Mouse (Mus musculus) retina, adult 2 months (tissue): ENCODE measurements at regions not wholly inside any gene's neighbourhood (a gene's known extent, or its start where the extent isn't known, plus 50 kb on each side); places are given as distances from the start of the nearest gene placed in this dataset.

Source experiments
- DNase-seq: peaks from one replicate; pipeline ENCODE4 v3.0.0-alpha.2; 2012; ENCODE audit warnings: low read depth, low spot score

DNA sequence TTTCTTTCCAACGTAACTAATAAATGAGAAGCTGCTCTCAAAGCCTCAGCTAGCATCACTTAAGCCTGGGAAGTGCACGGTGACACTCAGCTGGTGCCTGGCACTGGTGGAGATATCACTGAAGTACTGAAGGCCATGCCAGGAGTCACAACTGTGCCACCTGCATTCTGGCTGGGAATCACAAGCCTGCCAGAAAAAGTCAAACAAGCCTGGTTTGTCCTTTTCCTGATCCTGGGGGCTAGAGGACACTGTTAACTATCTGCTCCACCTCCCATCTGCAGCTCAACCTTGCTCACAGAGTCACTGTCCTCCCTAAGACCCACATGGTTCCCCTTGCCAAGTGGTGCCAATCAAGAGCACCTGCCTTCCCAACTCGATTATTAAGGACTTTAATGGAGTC lies 135.2 kb upstream of the Car8 start:
- no peak for DNase-seq

DNA sequence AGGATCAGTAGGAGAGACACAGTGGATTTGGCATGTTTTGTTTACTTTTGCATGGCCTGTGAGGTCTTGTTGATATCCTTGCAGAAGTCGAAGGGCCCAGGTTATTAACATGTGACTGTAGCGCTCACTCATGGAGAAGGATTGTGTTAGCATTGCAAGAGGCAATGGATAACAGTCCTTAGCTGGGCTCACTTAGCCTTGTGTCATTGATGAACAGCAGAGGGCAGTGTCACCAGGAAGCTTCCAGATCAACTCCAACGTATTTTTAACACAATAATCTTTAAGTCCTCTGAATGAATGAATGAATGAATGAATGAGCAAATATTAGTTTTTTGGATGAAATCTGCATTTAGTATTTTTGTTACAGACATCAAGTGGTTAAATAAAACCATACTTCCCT lies 133.2 kb upstream of the Car8 start:
- DNase-seq = no peak

DNA sequence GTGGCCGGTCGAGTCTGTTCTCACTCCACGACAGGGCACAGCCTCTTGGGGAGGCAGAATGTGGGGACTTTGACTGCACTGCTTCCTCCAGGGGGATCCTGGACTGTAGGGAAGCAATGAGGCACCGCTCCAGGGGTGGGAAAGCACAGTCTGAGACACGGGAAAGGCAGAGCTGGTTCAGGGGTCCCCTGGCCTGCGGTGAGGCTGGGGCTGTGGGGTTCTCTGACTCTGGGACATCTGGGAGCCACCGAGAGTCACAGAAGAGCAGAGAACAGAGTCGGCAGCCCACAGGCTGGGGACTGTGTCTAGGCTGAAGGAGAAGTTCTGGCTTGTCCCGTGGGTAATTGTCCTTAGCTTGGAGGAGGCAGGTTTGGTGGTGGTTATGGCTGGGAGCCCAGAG lies 131.9 kb upstream of the Car8 start:
- DNase-seq = no peak

DNA sequence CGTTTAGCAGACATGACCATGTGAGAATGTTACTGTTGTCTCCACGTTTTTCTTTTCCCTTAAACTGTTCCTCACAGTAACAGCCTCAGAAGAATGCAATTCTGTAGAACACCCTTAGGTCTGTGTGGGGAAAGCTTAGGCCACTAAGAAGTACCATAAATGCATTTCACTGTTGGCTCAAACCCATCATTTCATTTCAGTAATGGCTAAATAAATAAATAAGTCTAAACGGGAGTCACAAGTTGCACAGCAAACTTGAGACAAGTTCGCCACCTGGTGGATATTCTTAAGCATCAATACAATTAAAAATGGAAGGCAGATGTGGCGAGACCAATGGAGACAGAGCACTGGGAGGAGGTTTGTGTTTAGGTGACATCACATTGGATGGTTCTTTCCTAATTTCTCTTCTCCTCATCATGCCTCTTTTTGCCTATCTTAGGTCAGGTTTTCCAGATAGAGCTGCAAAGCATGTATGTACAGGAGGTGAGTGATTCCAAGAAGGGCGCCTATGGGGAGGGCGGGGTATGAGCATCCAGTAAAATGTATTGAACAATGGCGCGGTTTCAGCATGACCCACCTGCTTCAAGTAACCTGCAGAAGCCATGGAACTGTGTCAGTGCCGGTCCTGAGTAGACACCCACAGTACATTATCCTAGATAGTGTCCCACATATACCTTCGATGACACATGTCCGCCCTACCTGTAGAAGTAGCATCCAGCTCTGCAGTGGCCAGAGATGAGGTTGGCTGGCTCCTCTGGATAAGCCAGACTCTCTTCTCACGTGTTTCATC lies 128.8 kb upstream of the Car8 start:
- DNase-seq = peak; percentile 45

DNA sequence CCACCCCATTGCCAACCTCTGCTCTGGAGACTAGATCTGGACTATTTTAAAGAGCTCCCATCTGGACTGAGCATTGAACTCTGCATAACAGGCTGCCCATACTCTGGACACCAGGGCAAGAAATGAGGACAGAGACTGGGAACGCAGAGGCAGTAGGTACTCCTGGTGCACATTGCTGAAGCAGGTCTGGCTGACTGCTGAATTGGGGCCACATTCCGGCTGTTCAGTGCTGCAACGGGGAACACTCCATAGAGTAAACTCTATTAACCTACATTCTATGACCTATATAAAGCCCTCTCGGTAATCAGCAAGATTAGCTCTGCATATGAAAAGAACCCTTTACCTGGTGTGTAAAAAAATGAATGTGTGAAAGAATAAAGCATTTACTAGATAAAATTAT lies 128.1 kb upstream of the Car8 start:
- no peak for DNase-seq

DNA sequence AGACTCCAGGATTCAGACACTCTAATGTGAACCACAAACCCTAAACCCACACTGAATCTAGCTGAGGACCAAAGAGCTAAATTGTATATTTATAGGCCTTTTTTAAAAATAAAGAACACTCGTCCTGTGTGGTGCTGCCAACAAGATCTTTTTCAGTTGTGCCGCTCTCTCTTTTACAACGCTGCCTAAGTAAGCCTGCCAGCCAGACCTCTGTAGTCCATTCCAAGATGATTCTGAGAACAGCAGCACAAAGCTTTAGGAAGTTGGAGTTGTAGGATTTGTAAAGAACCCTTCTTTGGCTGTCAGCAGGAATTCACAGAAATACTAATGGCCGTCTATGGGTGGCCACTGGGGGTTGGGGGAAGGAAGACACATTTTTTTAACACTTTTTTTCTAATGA lies 123.6 kb upstream of the Car8 start:
- DNase-seq = no peak

DNA sequence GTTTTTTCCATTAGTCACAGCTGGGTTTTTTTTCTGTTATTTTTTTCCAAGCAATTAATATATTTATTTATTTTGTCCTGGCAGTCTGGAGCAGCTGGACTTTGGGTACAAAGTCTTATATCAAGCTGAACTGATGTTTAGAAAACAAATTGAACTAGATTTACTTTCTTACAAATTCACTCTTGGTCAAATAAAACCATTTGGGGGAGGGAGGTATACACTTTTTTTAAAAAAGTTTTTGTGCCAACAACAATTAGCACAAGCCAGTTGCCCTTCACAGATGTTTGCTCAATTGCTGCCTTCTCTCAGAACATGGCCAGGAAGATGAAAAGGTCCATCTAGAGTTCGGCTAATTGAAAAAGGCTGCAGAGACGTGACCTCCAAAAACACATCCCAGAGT lies 123.1 kb upstream of the Car8 start:
- DNase-seq = no peak

DNA sequence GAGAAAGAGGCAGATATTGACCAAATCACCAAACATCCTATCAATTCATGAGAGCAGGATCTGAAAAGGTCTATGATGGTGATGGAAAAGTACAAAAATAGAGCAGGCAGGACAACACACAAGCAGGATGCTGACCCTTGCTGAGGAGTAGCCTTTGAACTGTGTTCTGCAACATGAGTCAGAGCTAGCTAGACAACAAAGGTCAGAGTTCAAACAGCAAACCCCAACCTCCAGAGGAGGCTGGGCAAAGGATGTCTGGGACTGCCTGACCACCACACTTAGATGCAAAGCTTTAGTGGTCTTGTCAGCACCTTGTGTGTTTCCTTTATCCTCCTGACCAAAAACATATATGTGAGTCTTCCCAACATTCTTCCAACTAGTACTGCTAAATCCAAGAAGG lies 122.5 kb upstream of the Car8 start:
- DNase-seq = no peak

DNA sequence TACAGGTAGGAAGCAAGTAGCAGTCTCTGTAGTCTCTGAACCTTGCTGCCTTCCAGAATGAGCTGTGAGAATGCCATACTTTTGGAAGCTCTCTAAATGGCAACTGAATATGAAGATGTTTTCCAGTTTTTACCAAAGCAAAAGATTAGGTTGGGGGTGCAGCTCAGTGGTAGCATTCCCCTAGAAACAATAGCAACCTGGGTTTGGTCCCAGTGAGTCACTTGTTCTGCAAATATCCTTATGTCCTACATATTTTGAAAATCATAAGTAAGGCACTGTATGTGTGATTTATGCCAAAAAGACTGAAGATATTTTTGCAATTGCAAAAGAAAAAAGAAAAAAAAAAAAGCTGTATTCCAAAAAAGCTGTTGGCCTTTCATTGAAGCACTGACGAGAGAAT lies 118.6 kb upstream of the Car8 start:
- DNase-seq = no peak

DNA sequence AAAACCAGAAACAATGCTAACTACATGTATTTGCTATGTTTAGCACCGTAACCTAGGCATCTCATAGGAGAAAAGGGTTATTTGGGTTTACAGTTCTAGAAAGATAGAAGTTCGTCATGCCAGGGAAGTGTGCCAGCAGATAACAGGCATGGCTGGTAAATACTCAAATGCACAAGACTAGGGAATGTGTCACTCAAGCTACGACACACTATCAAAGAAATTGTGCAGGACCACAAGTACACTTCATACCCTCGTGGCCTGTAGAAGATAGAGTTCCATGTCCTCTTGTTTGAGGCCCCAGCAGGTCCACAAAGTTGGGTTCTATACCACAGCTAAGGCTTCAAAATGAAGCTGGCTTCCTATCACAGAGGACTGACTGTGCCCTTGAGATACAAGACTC lies 103.1 kb upstream of the Car8 start:
- DNase-seq = no peak

DNA sequence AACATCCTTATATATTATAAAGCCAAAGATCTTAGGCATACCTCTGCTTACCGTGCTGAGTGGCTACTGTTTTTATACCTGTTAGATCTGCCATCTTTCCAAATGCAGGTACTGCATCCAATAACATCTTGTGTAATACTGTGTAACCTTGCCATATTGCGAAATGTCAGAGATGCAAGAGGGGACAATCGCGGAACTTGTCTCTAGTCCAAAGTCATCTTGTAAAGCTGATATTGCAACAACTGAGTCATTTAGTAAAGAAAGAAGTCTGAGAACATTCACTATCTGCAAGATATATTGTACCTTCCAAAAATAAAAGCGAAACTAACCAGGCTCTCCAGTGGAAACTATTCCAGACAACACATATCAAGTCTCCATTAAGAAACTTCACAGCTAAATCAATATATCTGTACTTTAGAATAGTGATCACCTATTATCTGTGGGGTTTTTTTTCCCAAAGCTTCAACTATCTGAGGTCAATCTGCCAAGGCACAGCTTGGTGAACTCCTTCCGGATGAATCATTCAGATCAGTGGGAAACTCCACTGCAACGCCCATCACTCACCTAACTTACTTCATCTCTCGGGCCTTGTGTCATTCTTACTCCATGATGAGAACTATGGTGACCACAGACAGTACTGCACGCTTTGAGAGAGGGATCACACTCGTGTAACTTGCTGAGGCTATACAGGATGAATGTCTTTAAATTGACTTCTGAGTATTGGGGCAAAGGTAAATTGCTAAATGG lies 70.6 kb upstream of the Car8 start:
- no peak for DNase-seq

DNA sequence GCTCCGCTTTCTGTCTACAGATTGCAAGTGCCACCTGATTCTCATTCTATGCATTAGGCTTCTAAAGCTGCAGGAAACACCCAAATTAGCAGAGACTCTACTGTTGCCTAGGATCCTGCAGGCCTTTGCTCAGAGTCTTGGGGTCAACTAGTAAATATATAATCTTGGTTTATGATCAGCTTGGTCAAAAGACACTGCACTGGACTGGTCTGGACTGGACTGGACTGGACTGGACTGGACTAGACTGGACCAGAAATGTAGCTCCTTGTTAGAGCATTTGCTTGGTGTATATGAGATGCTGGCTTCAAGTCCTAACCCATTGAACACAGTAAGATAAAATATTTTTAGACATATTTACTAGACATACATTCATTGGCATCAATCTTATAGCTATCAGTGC lies 53.7 kb upstream of the Car8 start:
- DNase-seq = no peak

DNA sequence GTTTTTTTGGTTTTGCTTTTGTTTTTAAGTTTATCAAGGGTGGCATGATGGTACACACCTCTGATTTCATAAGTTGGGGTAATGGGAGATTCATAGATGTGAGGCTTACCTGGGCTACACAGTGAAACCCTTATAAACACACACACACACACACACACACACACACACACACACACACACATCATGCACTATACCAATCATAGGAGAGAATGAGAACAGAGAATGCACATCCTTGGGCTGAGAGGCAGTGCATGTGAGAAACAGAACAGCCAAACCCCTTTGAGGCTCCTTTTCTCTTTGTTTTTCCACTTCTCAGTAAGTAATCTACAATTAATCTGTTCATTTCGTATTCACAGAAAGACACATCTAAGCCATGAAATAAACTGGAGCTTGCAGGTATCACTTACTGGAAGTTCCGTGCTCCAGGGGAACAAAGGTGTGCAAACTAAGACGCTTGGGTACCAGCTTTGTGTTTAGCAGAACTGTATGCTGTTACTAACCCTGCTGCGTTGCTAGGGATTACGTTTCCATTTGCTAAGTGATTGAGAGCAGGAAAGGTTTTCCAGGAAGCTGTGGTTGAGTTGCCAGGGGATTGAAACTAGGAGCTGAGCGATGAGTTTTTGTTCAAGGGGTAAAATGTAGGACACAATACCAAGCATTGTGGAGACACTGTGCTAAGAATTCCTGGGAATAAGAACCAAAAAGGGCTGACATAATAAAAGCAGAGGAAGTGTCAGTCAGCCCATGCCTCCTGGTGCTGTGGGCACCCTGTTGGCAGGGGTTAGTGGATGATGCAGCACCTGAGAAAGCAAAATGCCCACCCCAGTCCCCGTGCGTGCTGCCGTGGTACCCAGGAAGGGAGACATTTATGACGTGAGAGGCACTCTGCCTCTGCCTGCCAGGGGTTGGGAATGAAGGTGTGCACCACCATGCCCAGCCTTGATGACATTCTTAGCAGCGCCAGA lies 53.0 kb upstream of the Car8 start:
- no peak for DNase-seq

DNA sequence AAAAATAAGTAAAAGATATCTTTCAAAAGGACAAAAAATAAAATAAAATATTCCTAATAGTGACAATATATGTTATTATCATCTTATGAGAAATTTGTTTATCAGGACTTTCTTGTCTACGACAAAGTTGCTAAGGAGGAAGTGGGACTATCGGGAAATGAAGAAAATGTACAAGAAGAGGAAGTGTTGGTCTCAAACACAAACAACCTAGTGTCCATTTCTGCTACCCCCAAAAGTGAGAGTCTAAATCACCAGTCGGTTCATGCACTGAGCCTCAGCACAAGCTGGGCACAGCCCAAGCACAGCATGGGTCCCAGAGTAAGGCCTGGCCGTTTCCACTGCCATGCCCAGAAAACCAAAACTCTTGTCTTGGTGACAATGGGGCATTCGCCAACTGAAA lies 51.1 kb upstream of the Car8 start:
- DNase-seq = no peak
